Mouse (Mus musculus): ENCODE measurements around the gene Rap2b.
A peak's percentile ranks its signal among the peaks of the same experiment; 100 is the strongest.

Rap2b gene

GRCm38 (mm10) chr3:61391564-61391963 is 30.1 kb downstream of the Rap2b start:
- DNase-seq, result no peak

- DNase-seq, result no peak
Observed at GRCm38 (mm10) chr3:61392881-61393280, 31.4 kb downstream of the Rap2b start.

GRCm38 (mm10) chr3:61393520-61393919 is 32.1 kb downstream of the Rap2b start:
- no peak for DNase-seq

GRCm38 (mm10) chr3:61395382-61395781 is 33.9 kb downstream of the Rap2b start:
- no peak for DNase-seq

- DNase-seq, result no peak
Observed at GRCm38 (mm10) chr3:61396728-61397127, 35.3 kb downstream of the Rap2b start.

GRCm38 (mm10) chr3:61400823-61401387 is 39.5 kb downstream of the Rap2b start:
- no peak for DNase-seq

GRCm38 (mm10) chr3:61406921-61407320 is 45.5 kb downstream of the Rap2b start:
- peak in 1 of 2 experiments; percentile 14 for DNase-seq

GRCm38 (mm10) chr3:61409683-61410082 is 48.2 kb downstream of the Rap2b start:
- peak; percentile 8 to 10 for DNase-seq

- DNase-seq, result no peak
Observed at GRCm38 (mm10) chr3:61415883-61416282, 54.4 kb downstream of the Rap2b start.
